Mouse (Mus musculus): ENCODE results near the gene Gm38392.

Gene Gm38392

DNA sequence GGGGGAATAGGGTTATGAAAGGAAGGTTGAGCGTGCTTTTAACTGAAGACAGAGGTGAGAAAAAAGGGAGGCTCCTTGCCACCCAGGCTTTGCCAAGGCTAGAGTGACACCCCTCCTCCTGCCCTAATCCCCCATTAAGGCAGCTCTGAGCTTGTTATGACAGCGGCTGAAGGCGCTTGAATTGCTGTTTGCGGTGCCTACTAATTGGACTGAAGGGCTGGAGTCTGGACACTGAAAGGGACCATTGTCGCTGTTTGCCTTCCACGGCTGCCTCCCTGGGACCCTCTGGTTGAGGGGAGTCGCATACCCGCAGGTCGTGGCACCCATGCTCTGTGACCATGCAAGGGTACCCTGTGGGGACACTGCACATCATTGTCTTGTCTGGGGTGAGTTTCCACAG, 67.1 kb downstream of the Gm38392 start:
- no peaks in the 10 kb centered on the region for H3K36me3 ChIP-seq (ENCODE audit: control insufficient read depth, insufficient read depth, low read length, poor library complexity, severe bottlenecking)
- DNase-seq (ENCODE audit: low read depth, low spot score), result no peak
- H3K27me3 ChIP-seq (ENCODE audit: control insufficient read depth, insufficient read depth, low read length, poor library complexity, severe bottlenecking), result peaks cover 3% of the 10 kb centered on the region; the same call in 1 of the 2 replicates

DNA sequence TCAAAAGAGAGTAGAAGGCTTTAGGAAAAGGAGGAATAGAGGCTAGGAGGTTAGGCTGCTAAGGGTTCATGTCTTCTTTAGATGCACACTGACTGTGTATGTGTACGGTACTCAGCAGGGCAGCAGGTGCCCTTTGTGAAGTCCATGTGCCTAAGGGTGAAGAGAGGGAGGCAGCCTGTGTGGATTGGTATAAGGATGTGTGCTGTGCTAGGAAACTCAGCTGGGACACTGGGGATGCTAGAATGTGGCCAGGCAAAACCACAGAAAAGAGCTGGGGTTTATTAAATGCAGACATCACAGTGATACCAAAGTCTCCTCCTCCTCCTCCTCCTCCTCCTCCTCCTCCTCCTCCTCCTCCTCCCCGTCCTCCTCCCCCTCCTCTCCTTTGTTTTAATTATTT, 69.3 kb downstream of the Gm38392 start:
- no peaks in the 10 kb centered on the region for H3K36me3 ChIP-seq (ENCODE audit: control insufficient read depth, insufficient read depth, low read length, poor library complexity, severe bottlenecking)
- no peak for DNase-seq (ENCODE audit: low read depth, low spot score)

DNA sequence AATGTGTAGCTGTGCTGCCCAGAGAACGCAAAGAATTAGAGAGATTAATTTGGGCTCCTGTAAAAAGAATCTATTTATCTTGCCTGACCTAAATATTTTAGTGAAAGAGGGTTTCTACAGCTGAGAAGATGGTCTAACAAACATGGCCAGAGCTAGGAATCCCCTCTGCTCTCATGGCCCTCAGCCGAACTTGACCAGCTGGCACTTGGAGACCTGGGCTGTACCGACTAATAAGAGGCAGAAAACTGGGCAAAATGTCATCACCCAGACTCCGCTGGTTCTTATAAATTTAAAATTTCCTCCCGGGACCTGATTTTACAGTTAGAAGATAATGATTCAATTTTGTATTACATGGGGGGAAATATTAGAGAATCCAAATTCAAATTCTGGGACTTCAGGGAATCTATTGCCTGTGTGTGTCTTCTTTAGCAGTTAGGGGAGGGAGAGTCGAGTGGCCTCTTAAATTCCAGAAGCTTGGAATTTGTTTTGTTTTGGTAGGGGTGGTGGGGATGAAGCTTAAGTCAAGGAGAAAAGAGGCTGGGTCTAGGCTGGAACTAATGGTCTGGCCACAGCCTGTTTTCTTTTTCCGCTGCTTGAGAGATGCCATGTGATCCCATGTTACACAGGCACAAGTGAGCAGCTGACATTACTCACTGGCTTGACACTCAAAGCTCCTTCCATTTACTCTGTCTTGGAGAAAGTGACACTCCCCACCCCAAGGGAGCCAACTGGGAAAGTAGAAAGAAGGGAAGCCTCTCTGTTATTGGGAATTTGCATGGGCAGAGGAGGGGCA, 70.3 kb downstream of the Gm38392 start:
- Histone ChIP-seq H3K27me3 (ENCODE audit: control insufficient read depth, insufficient read depth, low read length, poor library complexity, severe bottlenecking) (peaks cover 3% of the 10 kb centered on the region), H3K36me3 (ENCODE audit: control insufficient read depth, insufficient read depth, low read length, poor library complexity, severe bottlenecking) (no peaks in the 10 kb centered on the region)
- no peak for DNase-seq (ENCODE audit: low read depth, low spot score)

More for the DNA sequence above, 69.3 kb downstream of the Gm38392 start:
- peaks cover 3% of the 10 kb centered on the region for H3K27me3 ChIP-seq (ENCODE audit: control insufficient read depth, insufficient read depth, low read length, poor library complexity, severe bottlenecking)

DNA sequence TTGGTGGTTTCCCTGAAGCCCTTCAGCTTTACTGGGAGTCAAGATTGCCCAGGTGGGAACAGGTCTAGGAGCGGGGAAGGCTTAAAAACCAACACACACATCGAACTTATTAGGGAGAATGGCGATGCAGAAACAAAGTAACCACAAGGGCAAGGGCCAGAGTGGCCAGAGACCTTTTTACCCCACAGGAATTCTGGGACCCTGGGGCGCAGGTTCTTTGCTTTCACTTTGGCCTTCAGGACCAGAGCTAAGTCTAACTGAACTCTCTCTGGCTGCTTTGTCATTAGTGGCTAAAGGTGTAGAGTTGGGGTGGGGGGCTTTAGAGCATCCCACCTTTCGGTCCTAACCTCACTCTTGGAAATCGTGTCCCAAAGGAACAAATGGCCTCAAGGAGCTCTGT, 70.9 kb downstream of the Gm38392 start:
- H3K27me3 ChIP-seq (ENCODE audit: control insufficient read depth, insufficient read depth, low read length, poor library complexity, severe bottlenecking), result peaks cover 3% of the 10 kb centered on the region
- no peaks in the 10 kb centered on the region for H3K36me3 ChIP-seq (ENCODE audit: control insufficient read depth, insufficient read depth, low read length, poor library complexity, severe bottlenecking)
- no peak for DNase-seq (ENCODE audit: low read depth, low spot score)

DNA sequence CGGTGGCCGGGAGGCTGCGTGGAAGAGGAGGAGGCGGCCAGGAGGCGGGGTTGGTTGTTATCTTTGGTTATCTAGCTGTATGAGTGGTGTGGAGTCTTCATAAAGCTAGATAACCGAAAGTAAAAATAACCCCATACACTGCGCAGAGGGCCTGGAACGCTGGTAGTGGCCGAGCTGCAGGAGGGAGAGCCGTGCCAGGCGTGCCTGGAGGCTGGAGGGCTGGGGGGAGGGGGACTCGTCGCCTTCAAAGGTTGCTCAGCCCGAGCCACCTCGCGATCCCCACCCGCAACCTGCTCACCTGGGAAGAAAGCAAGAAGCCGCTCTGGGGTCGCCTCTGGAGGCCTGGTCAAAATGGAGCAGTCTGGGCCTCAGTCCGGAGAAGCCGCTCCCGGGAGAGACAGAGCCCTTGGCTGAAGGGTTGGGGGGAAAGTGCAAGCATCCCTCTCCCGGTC, 71.4 kb downstream of the Gm38392 start:
- H3K27me3 ChIP-seq (ENCODE audit: control insufficient read depth, insufficient read depth, low read length, poor library complexity, severe bottlenecking), result peaks cover 3% of the 10 kb centered on the region
- DNase-seq (ENCODE audit: low read depth, low spot score), result no peak

DNA sequence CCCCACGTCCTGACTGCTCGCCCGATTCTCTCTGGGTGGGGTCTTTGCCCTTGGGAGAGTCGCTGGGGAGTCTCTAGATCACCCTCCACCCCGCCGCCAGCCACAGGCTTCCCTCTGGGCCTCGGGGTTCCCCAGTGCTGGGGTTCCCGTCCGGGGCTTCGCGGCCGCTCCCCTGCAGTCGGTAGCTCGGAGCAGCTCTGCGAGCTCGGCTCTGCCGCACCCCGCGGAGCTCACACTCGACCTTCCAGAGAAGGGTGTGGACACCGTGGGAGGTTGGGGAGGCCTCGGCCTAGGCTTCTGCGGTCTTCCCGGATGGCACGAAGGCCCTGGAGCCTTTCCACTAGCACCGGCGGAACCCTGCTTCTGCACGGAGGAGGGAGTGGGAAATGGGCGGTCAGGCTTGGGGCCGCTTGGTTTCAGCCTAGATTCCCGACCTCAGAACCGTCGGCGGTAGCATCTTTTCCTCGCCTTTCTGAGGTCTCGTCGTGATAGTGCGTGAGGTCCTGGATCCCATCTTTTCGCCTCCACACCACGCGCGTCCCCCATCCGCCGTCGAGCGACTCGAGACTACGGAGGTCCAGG, 71.9 kb downstream of the Gm38392 start:
- peak; percentile 31 for DNase-seq (ENCODE audit: low read depth, low spot score)
- no peaks in the 10 kb centered on the region for H3K36me3 ChIP-seq (ENCODE audit: control insufficient read depth, insufficient read depth, low read length, poor library complexity, severe bottlenecking)
- peaks cover 3% of the 10 kb centered on the region for H3K27me3 ChIP-seq (ENCODE audit: control insufficient read depth, insufficient read depth, low read length, poor library complexity, severe bottlenecking)

More for the DNA sequence above, 71.4 kb downstream of the Gm38392 start:
- H3K36me3 ChIP-seq (ENCODE audit: control insufficient read depth, insufficient read depth, low read length, poor library complexity, severe bottlenecking), result no peaks in the 10 kb centered on the region

DNA sequence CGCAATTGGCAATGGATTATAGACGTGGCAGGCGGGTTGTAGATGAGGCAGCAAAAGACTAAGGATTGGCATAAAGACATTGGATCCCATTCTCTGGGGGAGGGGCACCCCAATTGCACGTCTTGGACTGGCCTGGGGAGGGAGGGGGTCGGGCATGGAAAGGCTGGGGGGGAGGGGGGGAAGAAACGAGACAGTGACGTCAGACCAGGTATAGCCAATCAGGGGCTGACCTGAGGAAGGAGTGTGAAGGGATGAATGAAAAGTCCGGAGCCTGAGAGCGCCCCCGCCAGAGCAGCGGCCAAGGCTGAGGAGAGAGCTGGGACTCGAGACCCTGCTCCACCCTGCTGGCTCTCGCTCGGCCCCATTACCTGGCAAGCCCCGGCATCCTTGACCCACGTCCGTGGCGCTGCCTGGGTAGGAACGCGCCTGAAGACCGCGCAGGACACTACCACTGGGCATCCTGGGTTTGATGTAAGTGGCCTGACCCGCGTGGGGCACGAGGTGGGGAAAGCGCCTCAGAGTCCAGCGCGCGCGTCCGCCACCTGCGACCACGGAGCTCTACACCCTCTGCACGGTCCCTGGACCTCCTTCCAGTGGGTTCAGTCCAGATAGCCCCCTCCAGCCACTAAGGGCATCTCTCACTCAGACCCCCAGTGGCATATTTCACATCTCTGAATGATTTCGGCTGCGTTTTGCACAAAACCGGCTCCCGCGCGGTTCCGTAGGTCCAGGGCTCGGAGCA, 72.6 kb downstream of the Gm38392 start:
- DNase-seq (ENCODE audit: low read depth, low spot score), result no peak
- Histone ChIP-seq H3K27me3 (ENCODE audit: control insufficient read depth, insufficient read depth, low read length, poor library complexity, severe bottlenecking) (peaks cover 3% of the 10 kb centered on the region), H3K36me3 (ENCODE audit: control insufficient read depth, insufficient read depth, low read length, poor library complexity, severe bottlenecking) (no peaks in the 10 kb centered on the region)

DNA sequence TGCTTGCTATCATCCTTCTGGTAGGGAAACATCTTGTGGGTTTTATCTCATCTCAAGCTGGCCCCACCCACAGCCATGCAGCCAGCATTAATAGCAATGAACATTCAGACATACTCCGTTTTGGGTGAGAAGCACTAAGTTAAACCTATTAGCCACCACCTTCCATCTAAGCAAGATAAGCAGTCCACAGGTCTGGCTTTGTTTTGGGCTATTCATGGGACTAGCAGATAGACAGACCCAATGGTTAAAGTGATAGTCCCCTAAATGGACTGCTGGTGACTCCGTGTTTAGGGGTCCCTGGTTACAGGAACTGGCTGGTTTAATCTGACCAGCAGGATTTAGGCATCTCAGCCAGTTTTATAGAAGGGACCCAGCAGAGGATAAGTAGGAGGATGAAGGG, 74.0 kb downstream of the Gm38392 start:
- no peak for DNase-seq (ENCODE audit: low read depth, low spot score)
- Histone ChIP-seq H3K27me3 (ENCODE audit: control insufficient read depth, insufficient read depth, low read length, poor library complexity, severe bottlenecking) (peaks cover 3% of the 10 kb centered on the region), H3K36me3 (ENCODE audit: control insufficient read depth, insufficient read depth, low read length, poor library complexity, severe bottlenecking) (no peaks in the 10 kb centered on the region)

DNA sequence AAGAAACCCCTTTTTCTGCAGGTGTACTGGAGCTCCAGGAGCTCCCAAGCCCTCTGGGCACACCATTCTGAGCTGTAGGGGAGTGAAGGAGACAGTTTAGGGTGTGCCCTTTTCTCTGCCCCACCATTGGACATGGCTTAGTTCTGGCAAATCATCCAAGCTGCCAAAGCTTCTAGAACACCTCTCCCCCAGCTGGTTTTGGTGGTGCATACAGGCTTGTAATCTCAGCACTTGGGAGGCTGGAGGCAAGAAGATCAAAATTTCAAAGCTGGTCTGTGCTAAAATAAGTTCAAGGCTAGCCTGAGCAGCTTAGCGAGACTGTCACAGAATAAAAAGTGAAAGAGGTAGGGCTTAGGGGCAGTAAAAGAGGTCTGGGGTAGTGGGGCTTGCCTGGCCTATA, 74.7 kb downstream of the Gm38392 start:
- H3K36me3 ChIP-seq (ENCODE audit: control insufficient read depth, insufficient read depth, low read length, poor library complexity, severe bottlenecking), result no peaks in the 10 kb centered on the region
- peaks cover 3% of the 10 kb centered on the region for H3K27me3 ChIP-seq (ENCODE audit: control insufficient read depth, insufficient read depth, low read length, poor library complexity, severe bottlenecking)
- no peak for DNase-seq (ENCODE audit: low read depth, low spot score)

DNA sequence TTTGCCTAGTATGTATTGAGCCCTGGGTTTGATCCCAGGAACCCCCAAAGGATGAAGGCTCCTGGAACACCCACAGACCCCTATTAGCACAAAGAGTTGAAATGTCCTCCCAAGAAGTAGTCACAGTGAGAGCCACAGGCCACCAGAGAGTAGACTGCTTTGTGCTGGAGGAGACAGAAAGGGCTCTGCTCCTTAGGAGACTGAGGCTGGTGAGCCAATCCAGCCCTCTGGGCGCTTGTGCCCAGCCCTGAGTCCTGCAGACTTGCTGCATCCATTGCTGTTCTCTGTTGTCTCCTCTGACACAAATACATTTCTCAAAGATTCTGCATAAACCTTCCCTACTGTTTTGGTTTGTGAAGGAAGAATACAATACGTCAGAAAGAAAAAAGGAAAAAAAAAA, 76.1 kb downstream of the Gm38392 start:
- no peak for DNase-seq (ENCODE audit: low read depth, low spot score)
- peaks cover 3% of the 10 kb centered on the region for H3K27me3 ChIP-seq (ENCODE audit: control insufficient read depth, insufficient read depth, low read length, poor library complexity, severe bottlenecking)

DNA sequence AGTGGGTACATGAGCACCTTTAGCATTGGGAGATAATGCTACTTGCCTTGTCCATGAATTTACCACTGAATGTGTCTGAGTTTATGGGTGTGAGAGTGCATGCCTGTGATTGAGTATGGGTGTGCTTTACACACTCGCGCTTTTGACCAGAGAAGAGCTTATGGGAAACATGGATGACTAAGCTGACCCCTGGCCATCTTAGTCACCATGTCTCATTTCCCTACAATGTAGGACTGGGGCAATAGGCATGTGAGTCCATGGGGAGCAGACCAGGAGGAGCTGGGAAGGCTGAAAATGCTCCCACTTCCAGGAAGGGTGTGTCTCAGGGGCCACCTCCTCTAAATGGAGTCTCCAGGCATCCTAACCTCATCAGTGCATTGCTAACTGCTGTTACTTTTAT, 76.9 kb downstream of the Gm38392 start:
- no peak for DNase-seq (ENCODE audit: low read depth, low spot score)
- no peaks in the 10 kb centered on the region; the same call in 1 of the 2 replicates for H3K27me3 ChIP-seq (ENCODE audit: control insufficient read depth, insufficient read depth, low read length, poor library complexity, severe bottlenecking)

More for the DNA sequence above, 76.1 kb downstream of the Gm38392 start:
- no peaks in the 10 kb centered on the region for H3K36me3 ChIP-seq (ENCODE audit: control insufficient read depth, insufficient read depth, low read length, poor library complexity, severe bottlenecking)

DNA sequence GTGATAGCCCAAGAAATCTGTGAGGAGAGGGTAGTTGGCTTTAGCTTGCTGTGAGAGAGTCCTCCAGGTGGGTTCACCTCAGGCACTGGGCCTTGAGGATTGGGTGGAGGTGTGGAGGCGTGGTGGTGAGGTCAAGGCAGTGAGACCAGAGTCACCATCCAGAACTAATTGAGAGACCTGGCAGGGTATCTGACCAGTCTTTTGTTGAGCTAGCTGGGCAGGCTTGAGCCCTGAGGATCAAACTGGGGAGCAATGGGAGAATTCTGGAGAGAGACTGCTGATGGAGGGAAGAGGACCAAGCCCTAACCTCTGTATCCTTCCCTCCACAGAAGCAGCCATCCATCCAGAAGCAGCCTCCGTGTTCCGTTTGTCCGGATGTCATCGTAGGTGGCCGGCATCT, 77.7 kb downstream of the Gm38392 start:
- no peaks in the 10 kb centered on the region; the same call in 1 of the 2 replicates for H3K27me3 ChIP-seq (ENCODE audit: control insufficient read depth, insufficient read depth, low read length, poor library complexity, severe bottlenecking)
- no peak for DNase-seq (ENCODE audit: low read depth, low spot score)

More for the DNA sequence above, 76.9 kb downstream of the Gm38392 start:
- H3K36me3 ChIP-seq (ENCODE audit: control insufficient read depth, insufficient read depth, low read length, poor library complexity, severe bottlenecking), result no peaks in the 10 kb centered on the region

DNA sequence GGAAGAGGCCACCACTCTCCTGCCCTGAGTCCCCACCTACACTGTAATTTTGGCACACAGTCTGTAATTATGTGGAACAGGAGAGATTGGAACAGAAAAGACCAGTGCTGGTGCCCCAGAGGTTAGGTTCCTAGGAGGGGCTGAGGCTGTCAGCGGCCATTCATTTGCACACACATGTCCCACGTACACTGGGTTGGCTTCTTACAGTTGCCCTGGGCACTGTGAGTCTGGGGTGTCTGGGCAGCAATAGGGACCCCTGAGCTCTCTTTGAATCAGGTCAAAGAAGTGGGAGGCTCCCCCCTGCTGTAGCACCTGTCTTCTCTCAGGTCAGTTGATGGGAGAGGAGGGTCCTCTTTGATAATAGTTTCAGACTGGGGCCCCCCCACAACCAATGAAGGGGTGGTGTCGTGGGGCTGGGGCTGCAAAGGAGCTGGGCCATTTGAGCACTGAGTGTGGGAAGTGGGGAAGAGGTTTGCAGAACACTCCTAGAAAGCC, 78.7 kb downstream of the Gm38392 start:
- no peak for DNase-seq (ENCODE audit: low read depth, low spot score)
- no peaks in the 10 kb centered on the region for H3K36me3 ChIP-seq (ENCODE audit: control insufficient read depth, insufficient read depth, low read length, poor library complexity, severe bottlenecking)

More for the DNA sequence above, 77.7 kb downstream of the Gm38392 start:
- no peaks in the 10 kb centered on the region for H3K36me3 ChIP-seq (ENCODE audit: control insufficient read depth, insufficient read depth, low read length, poor library complexity, severe bottlenecking)

DNA sequence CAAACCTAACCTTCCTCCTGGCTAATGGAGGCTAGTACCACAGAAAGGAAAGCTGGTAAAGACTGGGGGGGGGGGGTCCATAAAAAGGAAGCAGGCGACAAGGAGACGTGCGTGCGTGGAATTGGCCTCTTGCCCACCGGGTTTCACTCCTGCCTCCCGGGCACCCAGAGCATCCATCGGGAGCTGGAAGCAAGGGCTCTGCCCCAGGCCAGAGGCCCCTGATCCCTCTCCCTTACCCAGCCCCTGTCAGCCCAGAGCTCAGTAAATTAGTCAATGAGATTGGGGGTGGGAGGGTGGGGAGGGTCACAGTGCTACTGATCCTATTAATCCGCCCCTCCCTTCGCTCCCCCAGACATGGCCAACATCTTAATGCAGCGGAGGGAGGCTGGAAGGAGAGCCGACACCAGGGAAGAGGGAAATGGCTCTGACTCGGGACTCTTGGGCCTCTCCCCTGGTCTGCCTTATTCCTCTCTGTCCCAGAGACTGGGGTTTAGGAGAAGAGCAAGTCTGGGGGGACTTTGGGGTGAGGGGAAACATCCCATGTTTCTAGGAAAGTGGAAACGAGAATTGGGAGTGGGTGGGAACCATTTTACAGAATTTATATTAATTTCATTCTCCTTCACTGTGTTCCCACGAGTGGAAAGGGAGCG, 79.4 kb downstream of the Gm38392 start:
- Histone ChIP-seq H3K27me3 (ENCODE audit: control insufficient read depth, insufficient read depth, low read length, poor library complexity, severe bottlenecking) (peaks cover 2% of the 10 kb centered on the region; the same call in 1 of the 2 replicates), H3K36me3 (ENCODE audit: control insufficient read depth, insufficient read depth, low read length, poor library complexity, severe bottlenecking) (no peaks in the 10 kb centered on the region)
- no peak for DNase-seq (ENCODE audit: low read depth, low spot score)

More for the DNA sequence above, 78.7 kb downstream of the Gm38392 start:
- peaks cover 2% of the 10 kb centered on the region; the same call in 1 of the 2 replicates for H3K27me3 ChIP-seq (ENCODE audit: control insufficient read depth, insufficient read depth, low read length, poor library complexity, severe bottlenecking)

Measured in splenic B cell, adult 2 months (primary cell).